Mouse (Mus musculus) lung, adult 2 months (tissue): ENCODE measurements around the gene Exosc1. TPM values are rescaled to one million over a fixed set of nuclear protein-coding genes. Genes with fewer than 3 reads are reported as not detected.
A peak's percentile ranks its signal among the peaks of the same experiment; 100 is the strongest.

ENCODE experiments used
- DNase-seq: peaks from one replicate; pipeline ENCODE4 v3.0.0; 2022
- H3K4me1 ChIP-seq: fragments of 200-500 bp; 2 replicates; pipeline ENCODE4 v1.6.1; 2011; ENCODE audit warnings: low read length; ENCODE audit not compliant: control insufficient read depth, insufficient read depth
- H3K4me3 ChIP-seq: fragments of 200-500 bp; replicated peaks from 2 replicates; pipeline ENCODE3; 2011; ENCODE audit warnings: low read depth, mild to moderate bottlenecking, control low read depth, low read length; ENCODE audit errors: extremely low read depth
- CTCF ChIP-seq: fragments of 200-500 bp; IDR thresholded peaks from 2 replicates; pipeline ENCODE4 v1.5.1; 2011; ENCODE audit warnings: mild to moderate bottlenecking, low read length, control low read depth; ENCODE audit not compliant: insufficient read depth
- POLR2A ChIP-seq: fragments of 200-500 bp; IDR thresholded peaks from 2 replicates; pipeline ENCODE4 v1.6.1; 2011; ENCODE audit warnings: low read depth, mild to moderate bottlenecking, control low read depth, low read length, borderline replicate concordance; ENCODE audit errors: extremely low read depth
- WGBS: fragments of 180-500 bp; shearing (Covaris S2); methylation state at CpG from one replicate; pipeline ENCODE4 v1.1.7; 2018; 5-methylcytosine and 5-hydroxymethylcytosine counted together
- polyA plus RNA-seq: library from polyadenylated mRNA; depleted of rRNA; stranded (reverse); fragments of >200 nt; gene quantifications from 2 replicates; pipeline ENCODE4 v1.2.3, GENCODE M21; 2012

The Exosc1 gene
- polyA plus RNA-seq, 1 experiment, result 16.0 TPM

DNA sequence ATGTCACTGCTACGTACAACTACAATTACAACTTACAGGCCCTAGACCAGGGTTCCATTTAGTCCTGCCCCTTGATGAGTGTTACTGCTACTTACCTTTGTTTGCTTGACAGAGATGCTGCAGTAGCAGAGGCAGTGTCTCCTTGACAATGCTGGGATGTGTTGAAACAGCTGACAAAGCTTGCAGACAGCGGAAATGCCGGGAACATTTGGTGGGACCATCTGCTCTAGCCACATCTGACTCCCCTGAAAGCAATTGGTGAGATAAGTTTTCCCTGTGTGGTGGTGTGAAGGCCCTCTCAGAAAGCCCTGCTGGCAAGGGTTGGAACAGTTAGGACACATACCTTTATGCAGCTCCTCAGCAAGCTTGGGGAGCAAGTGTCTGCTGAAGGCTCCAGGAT, 20.4 kb upstream of the Exosc1 start:
- TF ChIP-seq POLR2A (no peak), CTCF (no peak)
- DNase-seq, result no peak
- WGBS, result 93% methylated on average over 3 of the region's 3 CpGs

DNA sequence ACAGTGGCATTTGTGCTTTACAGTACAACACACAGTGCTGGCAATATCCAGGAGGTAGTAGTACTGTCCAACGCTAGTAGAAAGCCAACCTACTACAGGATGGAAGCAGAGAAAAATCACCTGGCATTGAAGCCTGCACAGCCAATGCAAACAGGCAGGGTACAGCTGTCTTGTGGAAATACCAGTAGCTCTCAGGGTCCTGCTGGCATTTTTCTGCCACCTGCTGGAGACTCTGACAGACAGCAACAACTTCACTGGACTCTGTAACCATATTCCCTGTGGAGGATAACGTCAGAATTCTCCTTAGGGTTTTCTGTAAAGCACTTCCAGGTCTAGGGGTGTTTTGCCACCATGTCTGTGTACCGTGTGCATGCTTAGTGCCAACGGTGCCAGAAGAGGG, 19.1 kb upstream of the Exosc1 start:
- DNase-seq, result no peak
- Histone ChIP-seq H3K4me3 (no peak overlapping the region), H3K4me1 (no peaks in the 10 kb centered on the region)
- 71% methylated on average over 4 of the region's 4 CpGs for WGBS
- no peak for TF ChIP-seq CTCF
- TF ChIP-seq POLR2A, result no peak

More for the DNA sequence above, 20.4 kb upstream of the Exosc1 start:
- no peak overlapping the region for H3K4me3 ChIP-seq
- H3K4me1 ChIP-seq, result no peaks in the 10 kb centered on the region

DNA sequence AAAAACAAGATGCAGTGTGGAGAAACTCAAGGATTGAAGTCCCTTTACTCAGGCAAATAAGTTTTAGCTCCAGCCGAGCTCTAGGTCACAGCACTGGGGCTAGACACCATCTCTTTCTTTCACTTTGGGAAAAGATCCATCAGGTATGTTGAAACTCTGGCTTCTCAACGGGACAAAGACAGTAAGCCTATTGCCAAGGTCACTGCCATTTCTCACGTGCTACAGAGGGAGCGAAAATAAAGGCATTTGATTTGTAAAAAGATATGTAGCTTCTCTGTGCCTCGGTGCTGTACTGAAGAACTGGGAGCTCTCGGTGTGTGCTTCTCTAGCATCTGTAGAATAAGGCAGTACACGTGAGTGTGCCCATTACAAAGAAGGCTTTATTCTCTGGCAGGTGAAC, 10.6 kb upstream of the Exosc1 start:
- no peak overlapping the region for H3K4me3 ChIP-seq
- DNase-seq, result no peak
- WGBS, result 83% methylated on average over 7 of the region's 7 CpGs
- no peaks in the 10 kb centered on the region for H3K4me1 ChIP-seq
- no peak for TF ChIP-seq POLR2A
- TF ChIP-seq CTCF, result no peak

DNA sequence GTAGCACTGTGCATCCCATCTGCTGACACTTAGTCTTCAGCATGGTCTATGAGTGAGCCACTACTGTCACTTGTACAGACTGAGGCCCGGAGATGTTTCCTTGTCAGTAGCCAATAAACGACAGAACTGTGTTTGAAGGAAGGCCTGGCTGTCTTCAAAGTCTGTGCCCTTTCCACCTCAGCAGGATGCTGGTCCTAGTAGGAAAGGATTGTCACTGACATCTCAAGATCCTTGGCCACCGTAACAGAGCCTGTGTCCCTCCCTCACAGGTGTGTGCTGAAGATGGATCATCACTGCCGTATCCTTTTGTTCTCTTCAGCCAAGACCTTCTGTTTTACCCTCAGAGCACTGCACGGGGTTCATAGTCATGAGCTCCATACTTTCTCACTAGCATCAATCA, 5.3 kb upstream of the Exosc1 start:
- WGBS, result 89% methylated on average over 5 of the region's 5 CpGs
- Histone ChIP-seq H3K4me3 (no peak overlapping the region), H3K4me1 (peaks cover 4% of the 10 kb centered on the region; the same call in 1 of the 2 replicates)
- no peak for DNase-seq
- no peak for TF ChIP-seq POLR2A
- no peak for TF ChIP-seq CTCF

DNA sequence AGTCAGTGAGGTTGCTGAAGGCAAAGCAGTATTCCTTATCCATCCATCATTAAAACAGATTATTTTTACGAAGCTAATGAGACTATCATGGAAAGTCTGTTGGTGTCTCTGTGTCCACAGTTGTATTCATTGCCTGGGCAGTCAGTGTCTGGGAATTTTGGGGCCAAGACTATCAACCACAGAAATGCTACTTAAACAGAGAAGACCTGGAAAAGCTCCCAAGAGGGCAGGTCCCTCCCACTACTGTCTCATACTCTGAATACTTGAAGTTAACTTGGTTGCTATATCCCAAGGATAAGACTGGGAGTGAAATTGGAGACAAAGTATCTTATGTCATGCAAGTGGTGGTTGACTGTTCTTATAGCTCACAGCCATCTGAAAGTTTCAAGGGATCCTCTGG, 2.7 kb upstream of the Exosc1 start:
- H3K4me3 ChIP-seq, result no peak overlapping the region
- no peak for TF ChIP-seq CTCF
- TF ChIP-seq POLR2A, result no peak
- DNase-seq, result no peak
- peaks cover 4% of the 10 kb centered on the region; the same call in 1 of the 2 replicates for H3K4me1 ChIP-seq
- WGBS, result 86% methylated on average over 1 of the region's 1 CpGs

DNA sequence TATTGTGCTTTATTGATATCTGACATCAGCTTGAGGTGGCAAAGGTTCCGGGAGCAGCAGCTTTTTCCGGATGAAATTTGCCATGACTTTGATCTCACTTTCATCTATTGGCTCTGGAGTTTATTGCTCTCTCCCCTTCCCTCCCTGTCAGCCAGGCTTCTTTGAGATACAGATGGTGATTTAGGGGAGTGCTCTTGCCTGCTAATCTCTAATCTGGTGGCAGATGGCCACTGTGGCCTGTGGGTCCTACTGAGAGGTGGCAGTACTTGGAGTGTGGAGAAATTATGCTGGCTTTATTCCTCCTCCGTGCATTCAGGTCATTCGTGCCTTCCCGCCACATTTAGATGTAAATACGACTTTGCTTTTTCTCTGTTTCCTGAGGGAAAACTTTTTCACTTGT, 901 bp upstream of the Exosc1 start:
- WGBS, result 15% methylated on average over 6 of the region's 6 CpGs
- peaks cover 4% of the 10 kb centered on the region; the same call in 1 of the 2 replicates for H3K4me1 ChIP-seq
- no peak for DNase-seq
- H3K4me3 ChIP-seq, result no peak overlapping the region
- TF ChIP-seq CTCF (no peak), POLR2A (no peak)

DNA sequence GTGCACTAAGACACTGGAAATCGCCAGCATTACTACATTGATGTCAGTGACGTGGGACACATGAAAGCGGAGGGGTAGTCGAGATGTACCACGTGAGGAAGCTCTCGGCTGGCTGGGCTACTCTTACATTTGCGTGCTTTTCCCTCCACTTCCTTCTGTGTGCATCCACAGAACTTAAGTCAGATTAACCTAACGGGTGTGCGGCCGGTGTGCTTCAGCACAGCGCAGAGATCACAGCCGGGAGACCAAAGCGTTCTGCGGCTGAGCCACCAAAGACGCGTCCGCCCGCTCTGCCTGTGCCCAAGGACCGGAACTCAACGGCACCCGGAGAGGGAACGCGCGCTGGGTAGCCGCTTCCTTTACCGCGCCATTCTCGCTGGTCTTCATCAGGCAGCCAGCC, 537 bp downstream of the Exosc1 start:
- DNase-seq, result no peak
- WGBS, result under 1% methylated on average over 28 of the region's 28 CpGs
- TF ChIP-seq CTCF (no peak), POLR2A (no peak)
- Histone ChIP-seq H3K4me3 (peak overlapping the region; percentile 85), H3K4me1 (peaks cover 4% of the 10 kb centered on the region; the same call in 1 of the 2 replicates)

DNA sequence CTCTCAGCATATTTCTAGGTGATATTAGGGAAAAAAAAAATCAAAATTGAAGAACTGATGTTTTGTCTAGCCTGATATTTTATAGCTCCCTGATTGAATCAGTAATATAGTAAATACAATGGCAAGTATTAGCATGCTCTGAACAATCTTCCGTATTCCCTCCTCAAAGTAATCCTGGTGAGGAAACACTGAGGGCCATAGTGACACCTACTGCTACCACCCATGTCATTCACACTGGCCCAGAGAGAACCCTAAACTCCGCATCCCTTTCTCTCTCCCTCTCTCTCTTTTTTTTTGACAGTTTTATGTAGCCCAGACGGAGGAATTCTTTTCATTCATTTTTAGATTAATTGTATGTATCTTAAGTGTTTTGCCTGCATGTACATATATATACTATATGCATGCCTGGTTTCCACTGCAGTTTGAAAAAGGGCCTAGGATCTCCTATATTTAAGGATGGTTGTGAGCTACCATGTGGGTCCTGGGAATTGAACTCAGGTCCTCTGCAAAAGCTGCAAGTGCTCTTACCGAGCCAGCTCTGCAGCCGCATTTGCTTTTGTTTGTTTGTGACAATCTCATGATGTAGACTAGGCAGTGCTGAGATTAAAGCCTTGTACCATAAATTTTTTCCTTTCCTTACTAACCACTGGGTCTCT, 12.7 kb downstream of the Exosc1 start:
- TF ChIP-seq CTCF, result no peak
- TF ChIP-seq POLR2A, result no peak
- DNase-seq, result no peak
- 82% methylated on average over 5 of the region's 5 CpGs for WGBS
- H3K4me1 ChIP-seq, result no peaks in the 10 kb centered on the region
- no peak overlapping the region for H3K4me3 ChIP-seq

DNA sequence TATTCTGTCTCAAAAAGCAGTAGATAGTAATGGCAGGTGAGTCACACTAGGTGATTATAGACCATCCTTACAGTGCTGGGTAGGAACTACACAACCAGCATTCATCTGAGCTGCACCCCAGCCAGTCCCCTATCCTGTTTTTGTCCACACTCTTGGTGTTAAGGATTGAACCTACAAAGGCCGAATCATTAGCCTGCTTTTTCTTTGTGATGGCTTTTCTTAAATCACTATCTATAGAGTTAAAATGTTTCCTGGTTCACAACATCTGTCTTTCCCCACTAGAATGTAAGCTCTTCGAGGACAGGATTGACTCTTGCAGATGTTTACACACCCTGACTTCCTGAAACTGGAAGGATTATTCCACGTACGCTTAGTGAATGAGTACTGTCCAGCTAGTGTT, 13.8 kb downstream of the Exosc1 start:
- no peak overlapping the region for H3K4me3 ChIP-seq

DNA sequence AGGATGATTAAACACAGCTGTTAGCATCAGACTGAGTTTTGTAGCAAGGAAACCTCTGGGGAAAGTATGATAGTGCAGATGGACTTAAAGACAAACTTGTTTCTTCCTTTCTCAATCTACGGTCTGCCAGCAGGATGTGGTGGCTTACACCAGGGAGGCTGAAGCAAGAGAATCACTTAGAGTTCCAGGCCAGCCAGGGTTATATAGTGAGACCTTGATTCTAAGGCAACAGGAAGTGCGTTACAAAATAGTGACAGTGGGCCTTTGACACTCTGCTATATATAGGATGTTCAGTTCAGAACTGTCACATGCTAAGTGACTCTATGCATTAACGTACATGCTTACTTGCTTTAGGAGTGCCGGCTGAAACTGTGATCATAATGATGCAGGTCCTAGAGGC, 16.4 kb downstream of the Exosc1 start:
- Histone ChIP-seq H3K4me3 (no peak overlapping the region), H3K4me1 (peaks cover 7% of the 10 kb centered on the region)
- 64% methylated on average over 4 of the region's 4 CpGs for WGBS
- no peak for DNase-seq
- no peak for TF ChIP-seq CTCF
- no peak for TF ChIP-seq POLR2A

More for the DNA sequence above, 13.8 kb downstream of the Exosc1 start:
- 49% methylated on average over 4 of the region's 4 CpGs for WGBS
- TF ChIP-seq POLR2A (no peak), CTCF (no peak)
- no peak for DNase-seq
- no peaks in the 10 kb centered on the region for H3K4me1 ChIP-seq
